ENCODE assay signal across 10 mouse cellular contexts in the genomic region with DNA sequence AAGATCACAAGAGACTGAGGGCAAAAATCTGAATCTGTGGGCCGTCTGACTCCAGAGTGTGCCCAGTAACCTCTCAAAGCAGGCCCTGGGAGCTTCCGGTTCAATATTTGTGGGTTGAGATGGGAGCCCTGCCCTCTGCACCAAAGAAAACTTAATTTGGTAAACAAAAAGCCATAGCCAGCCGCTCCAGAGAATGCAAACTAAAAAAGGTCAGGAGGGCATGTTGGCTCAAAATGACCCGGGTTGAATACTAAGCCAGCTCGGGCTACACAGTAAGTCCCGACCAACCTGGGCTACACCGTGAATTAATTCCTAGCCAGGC. TPM values are rescaled to one million over a fixed set of nuclear protein-coding genes. Genes with fewer than 3 reads are reported as not detected.
A peak's percentile ranks its signal among the peaks of the same experiment; 100 is the strongest.
DNase-seq lines count a peak whose midpoint lies in the region; ATAC-seq lines count a peak whose summit lies in the region.
"Had no signal": no experiment of that assay in that cellular context is flagged by ENCODE, and none has a peak within 500 bp of the region (broad histone marks: within the 10 kb centered on the region; RNA-seq: fewer than 3 reads in every experiment).

No protein-coding gene starts in this region.

- peak overlapping the region; percentile 68 for H3K4me3 ChIP-seq in lung, embryonic 15.5 days
- peak overlapping the region; percentile 68 for H3K4me3 ChIP-seq in forebrain, embryonic 11.5 days (ENCODE audit: low read depth, low read length)
- H3K4me3 ChIP-seq in limb, embryonic 15.5 days = peak overlapping the region; percentile 76
- peak overlapping the region; percentile 66 for H3K4me3 ChIP-seq in neural tube, embryonic 15.5 days (replicated peaks)

- 23% methylated on average over 7 of the region's 7 CpGs for WGBS in lung, embryonic 15.5 days
- WGBS in forebrain, embryonic 11.5 days = 31% methylated on average over 7 of the region's 7 CpGs
- WGBS in limb, embryonic 15.5 days = 34% methylated on average over 7 of the region's 7 CpGs
- 32% methylated on average over 7 of the region's 7 CpGs for WGBS in neural tube, embryonic 15.5 days

- intact Hi-C loops in left cerebral cortex, postnatal 4 days (cut with DNase I) = no loop called here

- peak overlapping the region; percentile 47 for H3K9ac ChIP-seq in lung, embryonic 15.5 days
- H3K9ac ChIP-seq in forebrain, embryonic 11.5 days (ENCODE audit: low read length) = peak overlapping the region; percentile 70
- H3K9ac ChIP-seq in limb, embryonic 15.5 days = peak overlapping the region; percentile 65; the same call in 1 of the 2 replicates
- peak overlapping the region; percentile 21 for H3K9ac ChIP-seq in neural tube, embryonic 15.5 days (replicated peaks)

- peaks cover 22% of the 10 kb centered on the region for H3K36me3 ChIP-seq in lung, embryonic 15.5 days
- H3K36me3 ChIP-seq in forebrain, embryonic 11.5 days (ENCODE audit: control insufficient read depth, insufficient read depth, low read length) = no peaks in the 10 kb centered on the region; the same call in 1 of the 2 replicates
- H3K36me3 ChIP-seq in limb, embryonic 15.5 days = peaks cover 30% of the 10 kb centered on the region
- H3K36me3 ChIP-seq in neural tube, embryonic 15.5 days = peaks cover 19% of the 10 kb centered on the region

- H3K27ac ChIP-seq in lung, embryonic 15.5 days = peak overlapping the region; percentile 79
- H3K27ac ChIP-seq in forebrain, embryonic 11.5 days (ENCODE audit: low read depth, low read length) = peak overlapping the region; percentile 94
- H3K27ac ChIP-seq in limb, embryonic 15.5 days = peak overlapping the region; percentile 95
- H3K27ac ChIP-seq in neural tube, embryonic 15.5 days (replicated peaks) = peak overlapping the region; percentile 98

- no peak for DNase-seq in lung, postnatal 4 days
- DNase-seq in forebrain, embryonic 11.5 days (ENCODE audit: low spot score) = no peak
- DNase-seq in left cerebral cortex, postnatal 4 days = no peak
- DNase-seq in urinary bladder, adult 18-20 months (ENCODE audit: low spot score in 2 of 2) = no peak
- no peak for DNase-seq in ovary, adult 18-20 months (ENCODE audit: low spot score)

- H3K4me2 ChIP-seq in lung, embryonic 15.5 days = peak overlapping the region; percentile 86
- H3K4me2 ChIP-seq in forebrain, embryonic 11.5 days (ENCODE audit: low read depth, low read length, severe bottlenecking) = peak overlapping the region; percentile 62
- H3K4me2 ChIP-seq in limb, embryonic 15.5 days = peak overlapping the region; percentile 87
- peak overlapping the region; percentile 86 for H3K4me2 ChIP-seq in neural tube, embryonic 15.5 days

- peaks cover 20% of the 10 kb centered on the region for H3K4me1 ChIP-seq in lung, embryonic 15.5 days
- H3K4me1 ChIP-seq in forebrain, embryonic 11.5 days (replicated peaks; ENCODE audit: control insufficient read depth, insufficient read depth, low read length) = peaks cover 7% of the 10 kb centered on the region
- H3K4me1 ChIP-seq in limb, embryonic 15.5 days = peaks cover 15% of the 10 kb centered on the region
- peaks cover 38% of the 10 kb centered on the region for H3K4me1 ChIP-seq in neural tube, embryonic 15.5 days

- ATAC-seq in lung, embryonic 15.5 days (ENCODE audit: borderline replicate concordance, extremely low read depth, low FRiP score, low TSS enrichment) = peak; percentile 31; the same call in 1 of the 2 replicates
- ATAC-seq in forebrain, embryonic 11.5 days (replicated peaks; ENCODE audit: low FRiP score) = no peak
- ATAC-seq in limb, embryonic 15.5 days (ENCODE audit: insufficient number of reproducible peaks, low FRiP score, low TSS enrichment, low read depth) = no peak
- 0 out of 2 replicates have a peak, but pooled peaks have one; percentile 33 for ATAC-seq in neural tube, embryonic 15.5 days (ENCODE audit: low FRiP score)

- H3K27me3 ChIP-seq in lung, embryonic 15.5 days = no peaks in the 10 kb centered on the region
- H3K27me3 ChIP-seq in forebrain, embryonic 11.5 days (ENCODE audit: control insufficient read depth, insufficient read depth, low read length) = no peaks in the 10 kb centered on the region
- H3K27me3 ChIP-seq in limb, embryonic 15.5 days = no peaks in the 10 kb centered on the region
- H3K27me3 ChIP-seq in neural tube, embryonic 15.5 days (replicated peaks) = no peaks in the 10 kb centered on the region

- H3K9me3 ChIP-seq in lung, embryonic 15.5 days = no peaks in the 10 kb centered on the region
- no peaks in the 10 kb centered on the region for H3K9me3 ChIP-seq in forebrain, embryonic 11.5 days (ENCODE audit: control insufficient read depth, low read length)
- no peaks in the 10 kb centered on the region for H3K9me3 ChIP-seq in limb, embryonic 15.5 days
- no peaks in the 10 kb centered on the region for H3K9me3 ChIP-seq in neural tube, embryonic 15.5 days (replicated peaks)

RNA-seq across cellular contexts. Expression of gene Ficd, which starts 0.6 kb away (rescaled TPM):
- polyA plus RNA-seq in lung, embryonic 15.5 days (2015; fragmentation: Nextera tagmentation; extraction: Ambion mirVana) = 5.4 and 6.6 TPM in 2 replicates
- polyA plus RNA-seq in forebrain, embryonic 11.5 days (2014; fragmentation: Nextera tagmentation; extraction: Ambion mirVana) = 3.4 and 4.6 TPM in 2 replicates
- 9.0 and 9.3 TPM in 2 replicates for polyA plus RNA-seq in limb, embryonic 15.5 days (2015; fragmentation: Nextera tagmentation; extraction: Ambion mirVana)
- polyA plus RNA-seq in neural tube, embryonic 15.5 days (2015; fragmentation: Nextera tagmentation; extraction: Ambion mirVana) = 9.6 and 11.1 TPM in 2 replicates
- total RNA-seq in left cerebral cortex, postnatal 4 days (2021) = 1 to 10 TPM; 5.7 to 7.8 TPM

RNA-seq across cellular contexts. Expression of gene 1700069L16Rik, which starts 10.4 kb away (rescaled TPM):
- 0.24 TPM in 1 of 2 replicates, not detected in the other for polyA plus RNA-seq in lung, embryonic 15.5 days (2015; fragmentation: Nextera tagmentation; extraction: Ambion mirVana)
- polyA plus RNA-seq in forebrain, embryonic 11.5 days (2014; fragmentation: Nextera tagmentation; extraction: Ambion mirVana) = not detected in 2 replicates
- polyA plus RNA-seq in limb, embryonic 15.5 days (2015; fragmentation: Nextera tagmentation; extraction: Ambion mirVana) = not detected in 2 replicates
- polyA plus RNA-seq in neural tube, embryonic 15.5 days (2015; fragmentation: Nextera tagmentation; extraction: Ambion mirVana) = not detected in 2 replicates
- total RNA-seq in left cerebral cortex, postnatal 4 days (2021) = not detected
- total RNA-seq: adrenal gland, postnatal 10 days had no signal
- polyA plus RNA-seq: thymus, postnatal 0 days had no signal

RNA-seq across cellular contexts. Expression of gene Sart3, which starts 37.3 kb away (rescaled TPM):
- 55.4 and 58.8 TPM in 2 replicates for polyA plus RNA-seq in lung, embryonic 15.5 days (2015; fragmentation: Nextera tagmentation; extraction: Ambion mirVana)
- 77.5 and 81.8 TPM in 2 replicates for polyA plus RNA-seq in forebrain, embryonic 11.5 days (2014; fragmentation: Nextera tagmentation; extraction: Ambion mirVana)
- 38.4 and 45.9 TPM in 2 replicates for polyA plus RNA-seq in limb, embryonic 15.5 days (2015; fragmentation: Nextera tagmentation; extraction: Ambion mirVana)
- 40.7 and 42.3 TPM in 2 replicates for polyA plus RNA-seq in neural tube, embryonic 15.5 days (2015; fragmentation: Nextera tagmentation; extraction: Ambion mirVana)
- 10 to 100 TPM; 46.8 to 50.1 TPM for total RNA-seq in left cerebral cortex, postnatal 4 days (2021)

RNA-seq across cellular contexts. Expression of gene Iscu, which starts 37.6 kb away (rescaled TPM):
- 108 and 111 TPM in 2 replicates for polyA plus RNA-seq in lung, embryonic 15.5 days (2015; fragmentation: Nextera tagmentation; extraction: Ambion mirVana)
- 99.4 and 105 TPM in 2 replicates for polyA plus RNA-seq in forebrain, embryonic 11.5 days (2014; fragmentation: Nextera tagmentation; extraction: Ambion mirVana)
- 91.0 and 99.0 TPM in 2 replicates for polyA plus RNA-seq in limb, embryonic 15.5 days (2015; fragmentation: Nextera tagmentation; extraction: Ambion mirVana)
- 88.6 and 90.9 TPM in 2 replicates for polyA plus RNA-seq in neural tube, embryonic 15.5 days (2015; fragmentation: Nextera tagmentation; extraction: Ambion mirVana)
- 10 to 100 TPM; 39.9 to 43.0 TPM for total RNA-seq in left cerebral cortex, postnatal 4 days (2021)

Comparison
In these comparisons a context has a peak if more than half of its experiments do, and no peak if none do; other contexts are left out.
1. ATAC-seq: peak in lung, embryonic 15.5 days (single experiment) and neural tube, embryonic 15.5 days (single experiment); none in forebrain, embryonic 11.5 days (single experiment) and limb, embryonic 15.5 days (single experiment).
2. Peak in every context shown above with its lines, with median percentiles within 50 percentile points of each other: H3K27ac ChIP-seq, H3K4me2 ChIP-seq, H3K4me3 ChIP-seq and H3K9ac ChIP-seq.